Mouse (Mus musculus) frontal cortex, postnatal 10 days (tissue): ENCODE data around the gene Cntn4.
A peak's percentile ranks its signal among the peaks of the same experiment; 100 is the strongest.

Experiments
- DNase-seq, 2 experiments: peaks; one replicate each; pipeline ENCODE4 v3.0.0; 2022; ENCODE audit warnings: low spot score in 2 of 2, mixed read lengths in 1 of 2

The Cntn4 gene

DNA sequence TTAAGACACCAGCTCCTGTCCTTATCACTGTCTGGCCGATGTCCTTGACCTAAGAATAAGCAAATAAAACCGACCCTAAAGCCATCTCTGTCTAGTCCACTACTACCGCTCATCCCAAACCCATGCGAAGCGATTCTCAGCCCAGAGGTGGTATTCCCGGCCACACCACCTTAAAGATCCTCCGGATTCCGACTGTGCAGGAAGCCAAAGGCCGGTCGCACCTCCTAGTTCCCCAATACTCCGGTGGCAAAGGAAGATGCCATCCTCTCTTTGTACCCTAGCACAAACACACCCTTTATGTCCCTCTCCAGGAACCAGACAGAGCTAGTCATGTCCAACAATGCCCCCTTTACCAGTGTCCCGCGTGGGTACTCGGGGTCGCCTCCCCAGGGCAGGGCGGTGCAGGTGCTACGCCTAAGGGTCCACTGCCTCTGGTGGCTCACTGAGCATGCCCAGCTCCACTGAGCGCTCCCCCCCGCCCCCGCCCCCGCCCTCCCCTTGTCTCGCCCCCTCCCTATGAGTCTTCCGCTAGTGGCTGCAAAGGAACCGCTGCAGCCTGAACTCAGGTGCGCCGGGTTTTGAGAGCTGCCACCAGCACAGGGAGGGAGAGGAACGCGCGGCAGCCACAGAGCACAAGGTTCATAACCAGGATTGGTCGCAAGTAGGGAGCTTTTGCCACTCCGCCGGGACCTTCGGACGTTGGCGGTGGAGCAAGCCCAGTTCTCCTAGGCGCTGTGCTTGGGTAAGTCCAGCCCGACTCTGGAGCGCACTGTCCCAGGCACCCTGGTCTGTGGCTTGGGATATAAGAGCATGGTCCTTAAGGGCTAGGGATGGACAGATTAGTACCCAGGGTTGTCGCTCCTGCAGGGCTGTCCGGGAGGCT, at the start of gene Cntn4:
TSS of gene Cntn4 (plus strand) at position 512 of the 883 bp plus-strand sequence.
- DNase-seq = peak; percentile 57 to 71

- DNase-seq = no peak
These were observed 3.2 kb upstream of the Cntn4 start for GRCm38 (mm10) chr6:105674276-105674675.

DNA sequence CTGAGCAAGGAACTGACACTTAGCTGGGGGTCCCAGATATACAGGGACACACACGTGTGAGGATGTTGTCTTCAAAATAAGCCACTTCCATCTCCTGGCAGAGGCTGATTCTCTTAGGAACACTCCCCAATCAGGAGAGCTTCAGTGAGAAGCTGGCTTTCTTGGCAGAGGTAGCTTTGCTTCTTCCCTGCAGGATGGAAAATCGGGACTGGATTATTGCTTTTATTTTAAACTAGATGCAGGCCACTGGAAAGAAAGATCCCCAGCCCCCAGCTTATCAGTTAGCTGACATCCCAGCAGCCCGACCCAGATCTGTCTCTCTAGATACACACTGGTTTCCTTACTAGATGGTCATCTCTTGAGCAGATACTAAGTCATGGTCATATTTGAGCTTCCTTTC, 2.4 kb upstream of the Cntn4 start:
- DNase-seq = no peak

- DNase-seq = no peak
These were observed 823 bp upstream of the Cntn4 start for GRCm38 (mm10) chr6:105676637-105677036.

- no peak for DNase-seq
These were observed 1.3 kb downstream of the Cntn4 start for GRCm38 (mm10) chr6:105678778-105679177.

DNA sequence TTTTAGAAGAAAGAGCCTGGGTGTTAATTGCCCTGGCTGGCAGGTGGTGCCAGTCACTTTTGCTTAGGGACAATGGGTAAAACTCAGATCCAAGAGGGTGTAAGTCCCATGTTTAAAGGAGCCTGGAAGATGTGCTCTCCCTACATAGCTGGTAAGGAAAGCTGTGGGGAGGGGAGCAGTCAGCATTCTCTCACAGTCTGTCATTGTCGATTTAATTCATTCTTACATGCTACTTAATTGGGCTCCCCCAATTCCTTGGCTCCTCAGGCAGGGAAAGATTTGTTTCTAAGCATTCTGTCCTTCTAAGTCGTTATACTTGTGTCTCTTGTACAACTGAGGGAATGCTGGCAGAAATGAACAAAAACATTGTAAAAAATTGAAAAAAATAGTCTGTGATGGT, 4.0 kb downstream of the Cntn4 start:
- no peak for DNase-seq

DNA sequence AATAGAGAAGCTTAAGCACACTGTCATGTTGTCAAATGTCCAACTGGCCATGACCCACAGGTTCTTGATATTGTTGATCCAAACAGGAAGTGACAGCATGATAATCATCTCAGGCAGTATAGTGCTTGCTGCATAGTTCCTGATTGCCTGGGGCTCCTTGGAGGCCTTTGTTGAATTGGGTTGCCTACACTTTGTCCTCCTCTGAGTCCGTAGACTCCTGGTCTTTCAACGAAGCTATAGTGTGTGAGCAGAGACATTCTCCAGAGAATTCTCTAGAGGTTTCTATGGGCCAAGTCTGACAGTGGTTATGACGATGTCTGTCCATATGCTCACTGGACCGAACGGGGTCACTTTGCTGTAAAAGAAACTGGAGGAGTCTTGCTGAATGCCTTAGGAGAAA, 5.8 kb downstream of the Cntn4 start:
- DNase-seq = no peak

DNA sequence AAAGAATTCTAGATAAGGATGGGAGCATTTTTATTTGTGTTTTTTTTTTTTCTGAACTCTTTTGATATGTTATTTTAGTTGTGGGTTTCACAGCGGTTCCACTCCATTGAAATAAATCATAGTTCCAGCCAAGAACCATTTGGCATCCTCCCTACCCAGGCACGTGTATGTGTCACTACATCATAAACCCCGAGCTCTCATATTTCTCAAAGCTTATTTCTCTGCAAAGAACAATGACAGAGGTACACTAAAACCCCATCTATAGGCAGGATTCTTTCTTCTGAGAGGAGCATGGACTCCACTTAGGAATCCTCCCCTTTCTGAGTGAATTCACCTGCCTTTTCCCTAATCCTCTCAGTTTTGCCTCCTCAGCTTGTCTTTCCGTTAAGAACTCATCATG, 6.7 kb downstream of the Cntn4 start:
- no peak for DNase-seq

DNA sequence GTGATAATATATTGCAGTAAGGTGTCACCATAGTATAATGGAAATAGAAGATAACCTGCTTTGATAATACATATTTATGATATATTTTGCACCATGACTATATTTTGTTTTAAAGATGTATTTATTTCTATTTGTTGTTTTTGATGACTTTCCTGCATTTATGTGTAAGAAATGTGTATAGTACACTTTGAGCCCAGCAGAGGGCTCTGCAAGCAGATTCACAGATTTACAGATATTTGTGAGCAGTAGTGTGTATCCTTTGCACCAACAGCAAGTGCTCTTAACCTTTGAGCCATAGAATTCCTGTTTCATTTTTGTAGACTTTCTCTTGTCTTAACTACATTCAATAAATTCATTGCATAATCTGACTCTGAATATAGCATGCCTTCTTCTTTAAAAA, 10.7 kb downstream of the Cntn4 start:
- no peak for DNase-seq

DNA sequence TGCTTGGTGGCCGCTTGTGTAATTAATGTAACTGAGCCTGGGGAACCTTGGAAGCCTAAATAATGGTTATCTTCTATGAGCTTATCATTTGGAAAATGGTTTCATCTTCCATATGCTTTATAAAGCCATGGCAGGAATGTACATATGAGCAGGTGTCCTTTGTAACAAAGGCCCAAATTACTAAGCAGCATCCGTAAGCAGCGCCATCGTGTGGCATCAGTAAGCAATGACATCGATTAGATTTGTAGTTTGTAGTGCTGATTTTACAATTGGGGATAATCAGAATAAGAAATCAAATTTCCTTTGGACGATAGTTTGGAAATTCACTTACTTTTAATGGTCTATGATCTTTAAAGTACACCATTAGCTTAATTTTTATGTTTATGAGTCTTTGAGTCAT, 64.6 kb downstream of the Cntn4 start:
- no peak for DNase-seq

GRCm38 (mm10) chr6:105780616-105781015, 103.2 kb downstream of the Cntn4 start:
- DNase-seq = no peak

DNA sequence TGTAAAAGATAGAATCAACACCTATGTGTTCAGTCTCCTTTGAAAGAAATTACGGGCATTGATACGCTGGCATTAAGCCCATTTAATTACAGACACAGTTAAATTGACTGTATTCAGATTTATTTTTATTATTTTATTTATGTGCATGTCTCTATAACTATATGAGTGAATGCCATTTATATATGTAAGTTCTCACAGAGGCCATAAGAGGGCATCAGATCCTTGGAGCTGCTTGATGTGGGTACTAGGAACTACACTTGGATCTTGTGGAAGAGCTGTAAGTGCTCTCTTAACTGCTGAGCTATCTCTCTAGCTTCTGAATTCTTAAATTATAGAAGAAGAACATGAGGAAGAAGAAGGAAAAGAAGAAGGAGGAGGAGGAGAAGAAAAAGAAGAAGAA, 111.0 kb downstream of the Cntn4 start:
- DNase-seq = no peak

GRCm38 (mm10) chr6:105835099-105835498, 157.6 kb downstream of the Cntn4 start:
- DNase-seq = no peak

DNA sequence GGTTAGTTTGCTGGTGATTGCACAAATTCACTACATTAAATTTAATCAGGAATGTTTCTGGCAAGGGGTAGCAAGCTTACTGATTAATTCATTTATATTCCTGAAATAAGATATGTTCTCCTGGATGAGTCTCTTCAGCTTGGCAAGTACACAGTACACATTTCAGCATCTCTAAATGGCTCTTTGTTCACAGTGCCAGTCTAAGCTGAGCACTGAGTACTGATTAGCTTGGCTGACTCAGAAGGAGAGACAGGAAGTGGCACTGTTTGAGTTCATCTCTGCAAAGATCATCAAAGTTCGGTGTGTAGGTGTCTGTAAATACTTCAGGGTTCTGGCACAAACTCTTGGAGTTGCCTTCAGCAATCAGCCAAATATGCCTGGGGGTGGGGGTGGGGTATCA, 169.8 kb downstream of the Cntn4 start:
- DNase-seq = no peak

- no peak for DNase-seq
These were observed 215.4 kb downstream of the Cntn4 start for GRCm38 (mm10) chr6:105892838-105893237.

GRCm38 (mm10) chr6:105938485-105938884, 261.0 kb downstream of the Cntn4 start:
- no peak for DNase-seq

- no peak for DNase-seq
These were observed 261.8 kb downstream of the Cntn4 start for GRCm38 (mm10) chr6:105939303-105939702.

DNA sequence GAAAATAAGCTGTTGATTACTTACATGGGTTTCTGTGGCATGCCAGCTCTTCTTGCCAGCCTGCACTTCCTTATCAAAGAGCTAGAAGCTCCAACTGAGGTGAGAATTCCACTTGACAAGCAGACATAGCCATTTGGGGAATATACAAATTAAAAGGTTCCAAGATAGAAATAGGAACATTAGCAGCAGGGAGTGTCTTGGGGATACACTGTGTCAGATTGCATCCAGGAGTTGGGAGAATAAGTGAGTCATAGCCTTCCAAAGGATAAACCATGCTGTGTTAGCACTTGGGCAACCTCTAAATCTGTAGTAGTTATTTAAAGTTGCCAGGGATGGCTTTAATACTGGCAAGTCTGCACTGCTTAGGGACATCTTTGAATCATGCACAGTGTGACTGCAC, 263.1 kb downstream of the Cntn4 start:
- peak in 1 of 2 experiments; percentile 12 for DNase-seq

DNA sequence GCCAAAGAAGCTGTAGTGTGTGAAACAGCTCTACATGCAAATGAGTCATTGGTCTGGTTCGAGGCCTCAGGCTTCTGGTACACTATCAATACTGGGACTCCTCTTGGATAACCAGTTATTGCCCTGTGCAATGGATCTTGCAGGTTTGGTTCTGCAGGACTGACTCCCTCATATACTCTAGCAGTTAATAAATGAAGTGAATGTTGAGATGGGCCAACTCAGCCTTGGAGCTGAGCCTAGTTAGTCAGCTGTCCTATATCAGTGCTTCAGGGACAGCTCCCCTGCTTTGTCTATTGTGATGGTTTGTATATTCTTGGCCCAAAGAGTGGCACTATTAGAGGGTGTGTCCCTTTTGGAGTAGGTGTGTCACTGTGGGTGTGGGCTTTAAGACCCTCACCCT, 314.0 kb downstream of the Cntn4 start:
- no peak for DNase-seq

DNA sequence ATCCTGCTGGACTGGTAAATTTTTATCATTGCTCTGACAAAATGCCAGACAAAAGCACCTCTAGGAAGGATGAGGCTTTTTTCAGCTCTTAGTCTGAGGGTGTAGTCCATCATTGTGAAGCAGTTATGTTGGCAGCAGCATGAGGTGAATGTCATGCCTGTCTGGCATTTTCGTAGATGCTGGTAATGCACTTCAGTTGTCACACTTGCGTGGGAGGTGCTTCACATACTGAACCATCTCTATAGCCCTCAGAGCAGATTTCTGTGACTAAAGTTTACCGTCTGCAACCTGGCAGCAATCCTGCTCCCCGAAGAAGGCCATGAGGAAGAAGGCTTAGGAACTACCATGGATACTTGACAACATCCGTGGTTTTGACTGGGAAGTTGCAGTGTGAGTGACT, 335.6 kb downstream of the Cntn4 start:
- DNase-seq = no peak

GRCm38 (mm10) chr6:106015126-106015525, 337.7 kb downstream of the Cntn4 start:
- DNase-seq = no peak

DNA sequence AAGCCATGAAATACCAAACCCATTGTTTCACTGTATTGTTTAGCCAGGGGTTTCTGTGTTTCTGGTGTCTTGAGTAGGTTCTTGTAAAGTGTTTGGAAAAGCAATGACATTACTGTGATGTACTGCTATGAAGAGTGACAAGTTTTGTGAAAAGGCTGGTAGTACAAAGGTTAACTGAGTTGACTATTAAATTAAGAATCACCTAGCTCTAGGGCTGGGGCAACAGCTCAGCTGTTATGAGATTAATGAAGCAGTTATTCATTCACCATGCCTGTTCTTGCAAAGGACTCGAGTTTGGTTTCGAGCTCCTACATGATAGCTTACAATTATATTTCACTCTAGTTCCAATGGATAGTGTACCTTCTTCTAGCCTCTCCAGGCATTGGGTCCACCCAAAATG, 371.4 kb downstream of the Cntn4 start:
- DNase-seq = no peak

- no peak for DNase-seq
These were observed 378.7 kb downstream of the Cntn4 start for GRCm38 (mm10) chr6:106056123-106056522.
